Mouse (Mus musculus) left cerebral cortex, postnatal 36 days (tissue): ENCODE measurements at regions not wholly inside any gene's neighbourhood (a gene's known extent, or its start where the extent isn't known, plus 50 kb on each side); places are given as distances from the start of the nearest gene placed in this dataset.
A peak's percentile ranks its signal among the peaks of the same experiment; 100 is the strongest.

Source experiments
- DNase-seq, 2 experiments: peaks; one replicate each; pipeline ENCODE4 v3.0.0; 2021 to 2022; ENCODE audit warnings: low spot score in 2 of 2, mixed read lengths in 1 of 2
- intact Hi-C: fragments of 180-260 bp; cut with DNase I; formaldehyde crosslinking; loops from one replicate; pipeline ENCODE4 v1.15.1; 2025

DNA sequence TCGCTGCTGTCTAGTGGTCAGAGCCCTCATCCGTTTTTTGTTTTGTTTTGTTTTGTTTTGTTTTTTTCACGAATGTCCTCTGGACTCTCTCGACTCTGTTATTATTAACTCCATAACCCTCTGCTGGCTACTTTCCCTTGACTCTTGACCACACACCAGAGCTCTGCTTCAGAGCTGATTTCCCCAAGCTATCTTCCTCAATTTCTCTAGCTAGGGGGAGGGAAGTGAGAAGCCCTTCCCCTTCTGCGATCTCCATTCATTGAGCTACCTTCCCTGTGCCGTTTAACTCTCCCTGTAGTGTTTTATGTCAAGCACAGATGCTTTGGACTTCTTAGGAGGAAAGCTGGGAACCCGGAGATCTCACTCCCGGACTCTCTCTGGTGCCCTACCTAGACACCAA, 247.6 kb downstream of the Hlx start:
- no peak for DNase-seq
- intact Hi-C loops, result no loop called here

DNA sequence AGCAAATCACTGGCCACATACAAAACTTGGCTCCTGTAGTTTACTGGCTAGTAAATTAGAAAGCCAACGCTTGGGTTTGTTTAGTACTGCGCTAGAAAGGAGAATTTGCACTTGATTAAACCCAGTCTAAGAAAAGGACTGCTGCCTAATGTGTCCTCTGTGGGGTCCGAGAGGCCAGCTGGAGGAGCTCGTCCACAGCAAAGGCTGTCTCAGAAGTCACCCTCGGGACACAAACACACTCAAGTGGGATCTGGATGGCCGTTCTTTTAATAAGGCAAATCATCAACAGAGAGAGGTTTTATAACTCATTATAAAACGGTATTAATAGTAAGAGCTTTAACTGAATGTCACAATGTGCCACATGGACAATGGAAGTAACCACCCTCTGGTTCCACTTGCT, 249.0 kb downstream of the Hlx start:
- DNase-seq, result no peak
- intact Hi-C loops, result no loop called here

GRCm38 (mm10) chr1:184482026-184482425, 250.4 kb downstream of the Hlx start:
- DNase-seq, result no peak
- intact Hi-C loops, result no loop called here

- DNase-seq, result no peak
- intact Hi-C loops, result no loop called here
Observed at GRCm38 (mm10) chr1:184480571-184481220, 251.7 kb downstream of the Hlx start.

DNA sequence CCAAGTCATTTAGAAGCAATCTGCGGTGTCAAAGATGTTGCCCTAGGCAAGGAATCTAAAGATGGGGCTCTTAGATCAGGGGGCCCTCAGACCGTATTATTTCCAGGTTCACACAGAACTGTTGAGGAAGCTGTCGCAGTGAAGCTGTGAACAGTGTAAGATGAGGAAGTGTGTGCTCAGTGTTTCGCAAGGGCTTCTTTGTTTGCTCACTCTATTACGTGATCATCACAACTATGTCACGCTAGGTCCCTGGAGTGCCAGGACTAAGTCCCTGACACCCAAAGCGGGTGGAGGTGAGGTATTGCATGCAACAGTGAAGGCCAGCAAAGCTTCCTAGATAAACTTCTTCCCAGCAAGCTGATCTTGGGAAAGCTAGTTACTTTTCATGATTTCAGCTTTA, 254.4 kb downstream of the Hlx start:
- no peak for DNase-seq
- intact Hi-C loops, result no loop called here

- intact Hi-C loops, result no loop called here
- DNase-seq, result no peak
Observed at GRCm38 (mm10) chr1:184462481-184463124, 269.8 kb downstream of the Hlx start.

DNA sequence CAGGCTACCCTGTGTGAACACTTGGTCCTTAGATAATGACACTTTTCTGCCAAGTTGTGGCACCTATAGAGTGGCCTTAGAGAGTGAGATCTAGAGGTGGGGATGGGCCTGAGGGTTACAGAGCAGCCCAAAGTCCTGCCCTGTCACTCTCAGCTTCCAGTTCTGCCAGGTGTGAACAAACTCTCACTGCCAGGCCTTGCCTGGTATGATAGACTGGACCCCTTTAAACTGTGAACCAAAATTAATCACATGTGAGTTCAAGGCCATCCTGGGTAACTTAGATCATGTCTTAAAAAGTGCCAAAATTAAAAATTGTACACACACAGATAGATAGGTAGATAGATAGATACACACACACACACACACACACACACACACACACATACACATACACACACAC, 271.0 kb downstream of the Hlx start:
- intact Hi-C loops, result no loop called here
- no peak for DNase-seq

GRCm38 (mm10) chr1:184456727-184457126, 275.7 kb downstream of the Hlx start:
- intact Hi-C loops, result no loop called here

GRCm38 (mm10) chr1:184454381-184454780, 278.0 kb downstream of the Hlx start:
- no peak for DNase-seq
- intact Hi-C loops, result no loop called here

More at GRCm38 (mm10) chr1:184456727-184457126, 275.7 kb downstream of the Hlx start:
- DNase-seq, result no peak

DNA sequence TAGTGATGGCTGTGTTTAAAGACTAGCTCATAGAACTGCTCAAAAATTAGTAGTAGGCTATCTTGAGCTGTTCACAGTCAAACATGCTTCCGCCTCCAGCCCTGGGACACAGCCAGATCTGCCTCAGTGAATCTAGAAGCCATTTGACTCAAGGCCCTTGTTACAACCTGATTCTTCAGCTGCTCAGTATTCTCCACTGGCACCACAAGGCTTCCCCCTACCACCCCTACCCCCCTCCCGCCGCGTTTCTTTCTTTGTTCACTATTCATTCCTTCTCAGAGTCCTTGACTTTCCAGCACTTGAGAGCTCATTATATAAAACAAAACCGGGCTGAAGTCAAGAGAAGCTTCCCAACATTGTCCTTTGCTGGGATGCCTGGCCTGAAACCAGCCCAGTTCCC, 278.7 kb downstream of the Hlx start:
- no peak for DNase-seq
- intact Hi-C loops, result no loop called here

DNA sequence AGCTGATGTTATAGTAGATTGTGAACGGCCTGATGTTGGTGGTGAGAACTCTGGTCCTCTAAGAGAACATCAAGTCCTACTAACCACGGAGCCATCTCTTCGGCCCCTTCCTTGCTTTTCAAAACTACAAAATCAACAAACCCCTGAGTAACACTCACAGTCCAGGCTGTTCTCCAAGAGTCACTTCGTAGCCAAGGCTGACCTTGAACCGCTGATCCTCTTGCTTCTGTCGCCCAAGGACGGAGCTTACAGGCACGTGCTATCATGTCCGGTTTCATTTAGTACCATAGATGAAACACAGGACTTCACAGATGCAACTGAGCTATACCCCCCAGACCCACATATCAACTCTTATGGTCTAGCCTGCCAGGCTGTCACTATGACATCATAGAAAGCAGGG, 279.4 kb downstream of the Hlx start:
- no peak for DNase-seq
- intact Hi-C loops, result no loop called here

- DNase-seq, result no peak
- intact Hi-C loops, result no loop called here
Observed at GRCm38 (mm10) chr1:184451686-184452085, 280.7 kb downstream of the Hlx start.

GRCm38 (mm10) chr1:184449007-184449406, 283.4 kb downstream of the Hlx start:
- no peak for DNase-seq
- intact Hi-C loops, result loop anchor here (5.0 kb wide), 1 partner anchor 288 kb away; no protein-coding TSS in a partner anchor

- intact Hi-C loops, result loop anchor here (5.0 kb wide), 1 partner anchor 289 kb away; no protein-coding TSS in a partner anchor
- DNase-seq, result peak; percentile 32 to 69
Observed at GRCm38 (mm10) chr1:184447911-184448310, 284.5 kb downstream of the Hlx start.

GRCm38 (mm10) chr1:184447161-184447667, 285.2 kb downstream of the Hlx start:
- intact Hi-C loops, result loop anchor here (5.0 kb wide), 1 partner anchor 290 kb away; no protein-coding TSS in a partner anchor
- no peak for DNase-seq

- no peak for DNase-seq
- intact Hi-C loops, result no loop called here
Observed at GRCm38 (mm10) chr1:184444189-184444588, 288.2 kb downstream of the Hlx start.

DNA sequence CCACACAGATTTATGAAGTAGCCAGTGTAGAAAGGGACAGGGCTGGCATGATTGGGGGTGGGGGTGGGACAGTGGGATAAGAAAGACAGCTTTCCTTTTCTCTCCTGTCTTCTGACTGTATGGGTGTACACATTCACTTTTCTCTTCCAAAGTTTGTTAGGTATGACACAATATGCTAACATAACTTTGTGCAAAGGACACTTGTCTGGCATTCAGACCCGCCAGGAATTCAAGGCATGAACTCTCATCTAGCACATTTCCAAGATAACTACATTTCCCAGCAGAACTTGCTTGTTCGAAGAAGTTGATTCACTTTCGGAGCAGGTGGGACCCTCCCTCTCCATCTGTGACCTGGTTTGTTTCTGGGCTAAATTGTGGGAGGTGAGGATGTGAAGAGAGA, 289.7 kb downstream of the Hlx start:
- intact Hi-C loops, result no loop called here
- no peak for DNase-seq

GRCm38 (mm10) chr1:184441005-184441557, 291.3 kb downstream of the Hlx start:
- DNase-seq, result no peak
- intact Hi-C loops, result no loop called here

DNA sequence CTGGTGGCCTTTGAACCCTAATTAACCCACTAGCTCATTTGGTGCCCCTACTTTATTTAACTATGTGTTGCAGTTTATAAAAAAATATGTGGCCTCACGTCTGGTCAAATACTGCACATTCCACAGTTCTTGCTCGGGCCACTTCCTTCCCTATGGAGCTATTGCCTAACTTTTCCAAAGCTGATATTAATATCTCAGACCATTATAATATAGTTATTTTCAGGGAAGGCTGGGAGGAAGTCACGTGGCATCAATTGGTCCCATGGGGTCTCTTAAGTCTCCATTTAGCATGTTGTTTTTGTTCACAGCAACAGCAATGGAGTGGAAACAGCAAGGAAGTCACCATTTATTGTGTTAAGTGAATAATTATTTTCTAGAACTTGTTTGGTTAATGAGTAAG, 292.9 kb downstream of the Hlx start:
- intact Hi-C loops, result loop anchor here (10.0 kb wide), 1 partner anchor 165 kb away; no protein-coding TSS in a partner anchor
- no peak for DNase-seq

DNA sequence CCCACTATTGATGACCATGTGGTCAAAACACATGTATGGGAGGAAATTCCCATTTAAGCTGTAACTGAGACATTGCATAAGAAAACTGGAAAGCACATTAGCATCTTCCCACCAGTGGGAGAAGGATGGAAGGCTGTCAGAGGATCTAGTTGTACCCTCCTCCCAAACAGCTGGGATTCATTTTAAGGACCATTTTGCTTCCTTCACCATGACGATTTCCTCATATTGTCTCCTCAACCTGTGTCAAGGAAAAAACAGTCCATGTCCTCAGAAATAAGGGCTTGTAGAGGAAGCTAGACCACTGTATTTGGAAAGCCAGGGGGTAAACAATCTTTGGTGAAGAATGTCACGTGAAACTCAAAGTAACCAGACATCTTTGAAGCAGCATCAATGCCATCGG, 296.0 kb downstream of the Hlx start:
- intact Hi-C loops, result loop anchor here (10.0 kb wide), 1 partner anchor 162 kb away; no protein-coding TSS in a partner anchor
- DNase-seq, result no peak

DNA sequence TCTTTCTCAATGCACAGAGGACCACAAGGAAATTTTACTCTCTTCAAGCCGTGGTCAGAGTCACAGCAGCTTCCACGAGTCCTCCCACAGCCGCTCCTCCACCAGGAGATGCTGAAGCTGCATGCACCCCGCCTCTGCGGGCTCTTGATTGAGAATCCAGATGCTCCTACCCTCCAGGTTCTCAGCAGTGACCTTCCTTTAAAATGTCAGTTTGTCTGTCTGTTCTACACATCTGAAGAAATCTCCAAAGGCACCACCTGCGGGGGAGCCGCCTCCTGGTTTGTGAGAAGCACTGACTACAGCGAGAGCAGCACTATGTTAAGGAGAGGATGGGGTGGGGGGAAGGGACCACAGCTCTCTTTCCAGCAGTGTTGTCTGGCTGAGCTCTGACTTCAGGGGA, 303.8 kb downstream of the Hlx start:
- DNase-seq, result no peak
- intact Hi-C loops, result no loop called here
